Mouse (Mus musculus) heart, adult 2 months (tissue): ENCODE data around the gene Scgb2b15. TPM values are rescaled to one million over a fixed set of nuclear protein-coding genes. Genes with fewer than 3 reads are reported as not detected.
"Not testable (repeated sequence)": the region's sequence is repeated elsewhere in the genome, so short reads cannot be mapped to it uniquely, and the experiment has no call there.

ENCODE experiments used
- DNase-seq, 2 experiments: peaks; one replicate each; pipeline ENCODE4 v3.0.0; 2021
- H3K27ac ChIP-seq: fragments of 200-600 bp; 2 replicates; pipeline ENCODE4 v1.8.1; 2022
- H3K27me3 ChIP-seq: fragments of 200-500 bp; 2 replicates; pipeline ENCODE4 v1.6.1; 2012; ENCODE audit warnings: mild to moderate bottlenecking, low read length, inconsistent platforms, mixed read lengths; ENCODE audit not compliant: control insufficient read depth, insufficient read depth
- H3K36me3 ChIP-seq: fragments of 200-500 bp; 2 replicates; pipeline ENCODE4 v1.6.1; 2012; ENCODE audit warnings: low read length, inconsistent platforms; ENCODE audit not compliant: control insufficient read depth, insufficient read depth
- H3K4me1 ChIP-seq: fragments of 200-500 bp; 2 replicates; pipeline ENCODE4 v1.6.1; 2011; ENCODE audit warnings: low read length; ENCODE audit not compliant: control insufficient read depth, insufficient read depth
- H3K4me3 ChIP-seq: fragments of 200-600 bp; 2 replicates; pipeline ENCODE4 v1.8.1; 2022
- H3K79me2 ChIP-seq: fragments of 200-500 bp; replicated peaks from 2 replicates; pipeline ENCODE4 v1.6.1; 2012; ENCODE audit warnings: mild to moderate bottlenecking, inconsistent platforms, low read length, moderate library complexity, mixed read lengths; ENCODE audit not compliant: control insufficient read depth, insufficient read depth
- H3K9ac ChIP-seq: fragments of 200-500 bp; 2 replicates; pipeline ENCODE4 v1.6.1; 2012; ENCODE audit warnings: low read depth, mild to moderate bottlenecking, control low read depth, inconsistent platforms, low read length, mixed read lengths
- intact Hi-C: fragments of 180-260 bp; cut with DNase I; formaldehyde crosslinking; loops from one replicate; pipeline ENCODE4 v1.15.1; 2025
- long read RNA-seq: library from polyadenylated mRNA; stranded (forward); transcript quantifications from one replicate; pipeline ENCODE4 v2.0.0, GENCODE M21; 2021
- polyA plus RNA-seq: library from polyadenylated mRNA; depleted of rRNA; stranded (reverse); fragments of >200 nt; gene quantifications from 2 replicates; pipeline ENCODE4 v1.2.3, GENCODE M21; 2012; rRNA removed
- total RNA-seq, 2 experiments: library from RNA; stranded (reverse); gene quantifications; 2 replicates each; pipeline ENCODE4 v1.2.3; 2021

The Scgb2b15 gene
- total RNA-seq (not detected), polyA plus RNA-seq (not detected in 2 replicates)
- long read RNA-seq, result 0 reads

GRCm38 (mm10) chr7:32829562-32829961, at the start of gene Scgb2b15:
Gene Scgb2b15, minus strand, starts transcription at chr7:32829662.
- H3K36me3 ChIP-seq, intact Hi-C loops, H3K4me3 ChIP-seq, H3K27me3 ChIP-seq, H3K27ac ChIP-seq, H3K9ac ChIP-seq, H3K79me2 ChIP-seq, DNase-seq, H3K4me1 ChIP-seq: not testable (repeated sequence)

- intact Hi-C loops, result not testable (repeated sequence)
Observed at GRCm38 (mm10) chr7:32836254-32836653, 6.8 kb upstream of the Scgb2b15 start, which contains the start of gene Scgb1b15. Gene Scgb1b15, plus strand, starts transcription at chr7:32836554.

More at GRCm38 (mm10) chr7:32836254-32836653, 6.8 kb upstream of the Scgb2b15 start, which contains the start of gene Scgb1b15:
- not testable (repeated sequence) for H3K36me3 ChIP-seq, H3K27ac ChIP-seq, H3K9ac ChIP-seq, H3K27me3 ChIP-seq, H3K79me2 ChIP-seq, H3K4me1 ChIP-seq, DNase-seq, H3K4me3 ChIP-seq

Other genes with a start within 250 kb of the Scgb2b15 start
- not detected for gene Scgb1b15, start 6.9 kb upstream of the Scgb2b15 start, total RNA-seq
- not detected in 2 replicates for gene Scgb1b15, start 6.9 kb upstream of the Scgb2b15 start, polyA plus RNA-seq
- not detected for gene Scgb2b17, start 226.9 kb upstream of the Scgb2b15 start, total RNA-seq
- gene Scgb2b17, start 226.9 kb upstream of the Scgb2b15 start, polyA plus RNA-seq, result not detected in 2 replicates
- gene Scgb1b17, start 233.8 kb upstream of the Scgb2b15 start, total RNA-seq, result not detected
- gene Scgb1b17, start 233.8 kb upstream of the Scgb2b15 start, polyA plus RNA-seq, result not detected in 2 replicates